13 mouse cellular contexts compared by ENCODE assay signal in the genomic region with DNA sequence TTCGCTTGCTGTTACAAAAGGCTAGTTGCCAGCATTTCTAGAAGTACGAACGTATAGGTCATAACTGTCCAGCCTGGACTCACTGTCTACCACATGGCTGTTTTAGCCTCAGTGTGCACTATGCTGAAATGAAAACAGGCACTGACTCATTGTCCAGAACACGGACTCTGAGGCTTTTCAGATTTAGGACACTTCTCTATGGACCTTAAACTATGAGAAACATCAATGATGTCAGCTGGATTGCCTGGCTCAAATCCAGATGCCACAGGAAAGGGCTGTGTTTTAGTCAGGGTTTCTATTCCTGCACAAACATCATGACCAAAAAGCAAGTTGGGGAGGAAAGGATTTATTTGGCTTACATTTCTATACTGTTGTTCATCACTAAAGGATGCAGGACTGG. TPM values are rescaled to one million over a fixed set of nuclear protein-coding genes. Genes with fewer than 3 reads are reported as not detected.
A peak's percentile ranks its signal among the peaks of the same experiment; 100 is the strongest.
DNase-seq lines count a peak whose midpoint lies in the region; ATAC-seq lines count a peak whose summit lies in the region.
"Had no signal": no experiment of that assay in that cellular context is flagged by ENCODE, and none has a peak within 500 bp of the region (broad histone marks: within the 10 kb centered on the region; RNA-seq: fewer than 3 reads in every experiment).

No protein-coding gene starts in this region.

- ATAC-seq in megakaryocyte progenitor cell, adult 5-6 weeks (replicated peaks; ENCODE audit: poor library complexity) = no peak
- ATAC-seq: forebrain, embryonic 14.5 days; midbrain, embryonic 16.5 days had no signal

- DNase-seq in adrenal gland, adult (ENCODE audit: inconsistent age in 2 of 2, low spot score in 1 of 2) = peak; percentile 53 to 82
- DNase-seq in adrenal gland, postnatal 4 days (ENCODE audit: low spot score in 2 of 2) = no peak
- DNase-seq in layer of hippocampus, adult 9-11 months = peak; percentile 7
- no peak for DNase-seq in layer of hippocampus, postnatal 14 days (ENCODE audit: low spot score in 2 of 2)
- DNase-seq in adrenal gland, postnatal 10 days = peak; percentile 44
- DNase-seq in kidney, postnatal 4 days = peak; percentile 4 to 7
- DNase-seq in spleen, adult 18-20 months = no peak
- DNase-seq: gastrocnemius, postnatal 10 days; retina, postnatal 1 day had no signal

RNA-seq across cellular contexts. Expression of a gene that starts 15.2 kb away (rescaled TPM):
- total RNA-seq in adrenal gland, postnatal 4 days (2021) = 10 to 100 TPM; 63.6 to 69.1 TPM
- 10 to 100 TPM; 69.8 to 72.1 TPM for total RNA-seq in layer of hippocampus, postnatal 14 days (2021)
- total RNA-seq in adrenal gland, postnatal 10 days (2021) = 10 to 100 TPM; 47.8 to 53.0 TPM
- total RNA-seq in megakaryocyte progenitor cell, adult 5-6 weeks (2015) = 22.9 and 25.9 TPM in 2 replicates
- 31.0 and 34.5 TPM in 2 replicates for total RNA-seq in megakaryocyte progenitor cell, adult 5-6 weeks (2017)

RNA-seq across cellular contexts. Expression of a gene that starts 15.4 kb away (rescaled TPM):
- total RNA-seq in adrenal gland, postnatal 4 days (2021) = 10 to 100 TPM; 49.1 to 55.8 TPM
- total RNA-seq in layer of hippocampus, postnatal 14 days (2021) = 10 to 100 TPM; 45.2 to 47.1 TPM
- 10 to 100 TPM; 34.0 to 44.6 TPM for total RNA-seq in adrenal gland, postnatal 10 days (2021)
- 50.4 and 69.6 TPM in 2 replicates for total RNA-seq in megakaryocyte progenitor cell, adult 5-6 weeks (2015)
- total RNA-seq in megakaryocyte progenitor cell, adult 5-6 weeks (2017) = 40.6 and 61.2 TPM in 2 replicates

RNA-seq across cellular contexts. Expression of a gene that starts 57.4 kb away (rescaled TPM):
- not detected for total RNA-seq in adrenal gland, postnatal 4 days (2021)
- under 1 TPM; 0.17 to 0.18 TPM for total RNA-seq in layer of hippocampus, postnatal 14 days (2021)
- not detected for total RNA-seq in adrenal gland, postnatal 10 days (2021)
- not detected in 2 replicates for total RNA-seq in megakaryocyte progenitor cell, adult 5-6 weeks (2015)
- 0.03 and 0.12 TPM in 2 replicates for total RNA-seq in megakaryocyte progenitor cell, adult 5-6 weeks (2017)
- total RNA-seq: gastrocnemius, postnatal 10 days; layer of hippocampus, postnatal 10 days had no signal

Comparison
In these comparisons a context has a peak if more than half of its experiments do, and no peak if none do; other contexts are left out.
1. DNase-seq: peak in adrenal gland, adult (2 of 2), layer of hippocampus, adult 9-11 months (single experiment), adrenal gland, postnatal 10 days (single experiment) and kidney, postnatal 4 days (2 of 2); none in adrenal gland, postnatal 4 days (0 of 2), layer of hippocampus, postnatal 14 days (0 of 2) and spleen, adult 18-20 months (0 of 2).